Mouse (Mus musculus) E14TG2a.4 (cell line): ENCODE measurements around the gene Rps6ka4.

Experiments
- H3K27me3 ChIP-seq: 2 replicates; pipeline ENCODE4 v1.6.1; 2014; ENCODE audit warnings: low read length, control low read depth; ENCODE audit not compliant: insufficient read depth
- H3K36me3 ChIP-seq: 2 replicates; pipeline ENCODE4 v1.6.1; 2014; ENCODE audit warnings: low read length, control low read depth; ENCODE audit not compliant: insufficient read depth
- H3K4me1 ChIP-seq: replicated peaks from 2 replicates; pipeline ENCODE4 v1.6.1; 2014; ENCODE audit warnings: low read depth, low read length, control low read depth
- H3K4me3 ChIP-seq: replicated peaks from 2 replicates; pipeline ENCODE4 v1.5.1; 2014; ENCODE audit warnings: mild to moderate bottlenecking, low read length
- H3K9me3 ChIP-seq: 2 replicates; pipeline ENCODE4 v1.6.1; 2014; ENCODE audit warnings: low read length, control low read depth
- CTCF ChIP-seq: conservative IDR thresholded peaks from 2 replicates; pipeline ENCODE4 v1.5.1; 2014; ENCODE audit warnings: low read length
- NANOG ChIP-seq: IDR thresholded peaks from 2 replicates; pipeline ENCODE4 v1.6.1; 2014; ENCODE audit warnings: borderline replicate concordance, low read length, mixed read lengths
- POU5F1 ChIP-seq: IDR thresholded peaks from 2 replicates; pipeline ENCODE4 v1.6.1; 2014; ENCODE audit warnings: low read length, borderline replicate concordance

The Rps6ka4 gene

GRCm38 (mm10) chr19:6840475-6841291 is at the start of gene Rps6ka4:
TSS of gene Rps6ka4 (minus strand) at chr19:6840636.
- Histone ChIP-seq H3K27me3 (peaks cover 96% of the 10 kb centered on the region), H3K9me3 (no peaks in the 10 kb centered on the region), H3K36me3 (peaks cover 32% of the 10 kb centered on the region)

GRCm38 (mm10) chr19:6877965-6878364 is 37.5 kb upstream of the Rps6ka4 start:
- 0 out of 2 replicates have a peak, but pooled peaks cover 2% of the 10 kb centered on the region for H3K27me3 ChIP-seq
- no peaks in the 10 kb centered on the region for H3K9me3 ChIP-seq
- no peak overlapping the region for H3K4me3 ChIP-seq
- peaks cover 10% of the 10 kb centered on the region; the same call in 1 of the 2 replicates for H3K4me1 ChIP-seq
- H3K36me3 ChIP-seq, result no peaks in the 10 kb centered on the region
- no peak for TF ChIP-seq POU5F1
- TF ChIP-seq NANOG, result no peak
- no peak for TF ChIP-seq CTCF

More at GRCm38 (mm10) chr19:6840475-6841291, at the start of gene Rps6ka4:
- peak within 1 kb of the TSS; percentile 79 for H3K4me3 ChIP-seq
- TF ChIP-seq POU5F1 (no peak), CTCF (no peak), NANOG (no peak)
- peaks cover 28% of the 10 kb centered on the region for H3K4me1 ChIP-seq

DNA sequence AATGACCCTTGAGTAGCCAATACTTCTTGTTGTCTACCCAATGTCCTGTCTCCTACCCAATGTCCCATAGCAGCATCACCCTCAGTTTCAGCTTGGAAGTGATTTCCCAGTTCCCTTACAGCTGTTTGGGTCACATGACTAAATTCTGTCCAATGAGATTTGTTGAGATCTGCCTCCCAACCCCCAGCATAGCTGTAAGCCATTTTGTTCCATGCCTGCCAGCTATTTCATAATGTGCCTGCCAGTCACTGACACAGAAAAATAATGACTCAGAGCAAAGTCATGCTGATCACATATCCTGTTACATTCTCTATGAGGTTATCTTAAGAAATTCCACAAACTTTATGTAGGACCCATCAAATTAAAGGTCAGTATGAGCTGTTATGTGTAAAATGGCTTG is 36.4 kb upstream of the Rps6ka4 start:
- H3K4me3 ChIP-seq, result no peak overlapping the region
- H3K9me3 ChIP-seq, result no peaks in the 10 kb centered on the region
- no peak for TF ChIP-seq CTCF
- no peak for TF ChIP-seq POU5F1
- no peak for TF ChIP-seq NANOG
- 0 out of 2 replicates have a peak, but pooled peaks cover 2% of the 10 kb centered on the region for H3K27me3 ChIP-seq
- H3K4me1 ChIP-seq, result peaks cover 15% of the 10 kb centered on the region
- H3K36me3 ChIP-seq, result no peaks in the 10 kb centered on the region

DNA sequence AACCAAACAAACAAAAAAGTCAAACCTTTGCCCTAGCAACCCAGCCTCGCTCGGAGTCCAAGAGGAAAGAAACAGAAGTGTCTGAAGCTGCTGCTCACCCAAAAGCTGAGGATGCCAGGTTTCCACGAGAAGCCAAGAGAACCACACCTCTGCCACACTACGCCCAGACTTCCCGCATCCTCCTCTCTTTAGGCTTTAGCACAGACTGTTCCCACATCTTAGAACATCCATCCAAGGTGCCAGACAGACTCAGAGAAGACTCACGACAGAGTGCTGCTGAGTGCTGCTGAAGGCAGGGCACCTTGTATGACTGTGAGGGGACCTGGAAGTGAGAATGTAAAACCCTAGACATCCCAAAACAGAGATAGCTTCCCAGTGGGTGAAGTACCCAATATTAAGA is 35.4 kb upstream of the Rps6ka4 start:
- Histone ChIP-seq H3K27me3 (0 out of 2 replicates have a peak, but pooled peaks cover 2% of the 10 kb centered on the region), H3K9me3 (no peaks in the 10 kb centered on the region), H3K36me3 (no peaks in the 10 kb centered on the region), H3K4me1 (peaks cover 23% of the 10 kb centered on the region), H3K4me3 (no peak overlapping the region)
- TF ChIP-seq CTCF (no peak), POU5F1 (no peak), NANOG (no peak)

- Histone ChIP-seq H3K4me3 (no peak overlapping the region), H3K4me1 (peaks cover 27% of the 10 kb centered on the region), H3K27me3 (0 out of 2 replicates have a peak, but pooled peaks cover 2% of the 10 kb centered on the region), H3K9me3 (no peaks in the 10 kb centered on the region), H3K36me3 (no peaks in the 10 kb centered on the region)
- TF ChIP-seq NANOG (no peak), POU5F1 (no peak), CTCF (no peak)
Observed at GRCm38 (mm10) chr19:6874257-6874656, 33.8 kb upstream of the Rps6ka4 start.

DNA sequence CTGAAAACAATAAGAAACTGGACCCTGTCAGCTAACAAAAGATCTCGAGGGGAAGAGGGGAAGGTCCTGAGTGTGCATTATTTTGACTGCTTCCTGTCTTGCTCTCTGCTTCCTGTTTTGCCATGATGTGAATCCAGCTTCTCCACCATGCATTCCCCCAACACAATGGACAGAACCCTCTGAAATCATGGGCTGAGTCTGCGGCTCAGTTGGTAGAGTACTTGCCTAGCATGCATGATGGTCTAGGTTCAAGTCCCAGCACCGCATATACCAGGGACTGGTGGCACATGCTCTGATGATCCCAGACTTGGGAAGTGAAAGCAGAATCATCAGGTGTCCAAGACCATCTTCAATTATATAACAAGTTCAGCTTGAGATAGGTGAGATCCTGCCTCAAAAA is 32.3 kb upstream of the Rps6ka4 start:
- Histone ChIP-seq H3K4me1 (peaks cover 29% of the 10 kb centered on the region), H3K4me3 (no peak overlapping the region), H3K9me3 (no peaks in the 10 kb centered on the region), H3K36me3 (no peaks in the 10 kb centered on the region), H3K27me3 (no peaks in the 10 kb centered on the region)
- no peak for TF ChIP-seq POU5F1
- TF ChIP-seq CTCF, result no peak
- TF ChIP-seq NANOG, result no peak

DNA sequence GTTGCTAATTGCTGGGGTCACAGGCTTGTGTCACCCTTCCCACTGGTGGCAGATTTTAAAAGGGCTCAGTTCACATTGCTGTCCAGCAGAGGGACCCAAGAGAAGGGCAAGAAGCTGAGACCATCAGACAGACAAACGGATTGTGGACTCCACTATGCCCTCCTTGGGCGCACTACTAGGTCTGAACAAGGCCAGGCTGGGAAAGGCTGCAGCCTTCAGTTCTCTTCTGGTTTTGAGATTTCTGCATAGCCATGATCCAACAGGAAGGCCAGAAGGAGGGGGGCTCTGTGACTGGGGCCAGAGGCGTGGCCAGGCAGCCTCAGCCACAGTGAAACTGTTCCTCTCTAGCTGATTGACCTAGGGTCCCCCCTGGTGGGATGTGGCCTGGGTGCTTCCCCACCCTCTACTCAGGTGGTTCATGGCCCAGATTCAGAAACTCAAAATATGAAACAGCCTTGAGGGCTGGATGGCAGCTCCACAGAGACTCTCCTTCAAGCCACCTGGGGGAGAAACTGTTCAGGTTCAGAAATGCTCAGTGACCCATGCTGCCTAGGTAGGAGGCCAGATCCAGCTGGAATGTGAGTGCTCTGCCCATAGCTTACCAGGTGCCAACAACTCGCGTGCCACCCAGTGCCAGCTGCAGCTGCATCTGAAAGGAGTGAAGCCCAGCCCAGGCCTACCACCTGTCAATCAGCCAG is 31.3 kb upstream of the Rps6ka4 start:
- Histone ChIP-seq H3K36me3 (no peaks in the 10 kb centered on the region), H3K9me3 (no peaks in the 10 kb centered on the region), H3K4me3 (no peak overlapping the region), H3K27me3 (no peaks in the 10 kb centered on the region), H3K4me1 (peaks cover 29% of the 10 kb centered on the region)
- TF ChIP-seq CTCF (peak; percentile 45), NANOG (no peak)

GRCm38 (mm10) chr19:6869355-6869754 is 28.9 kb upstream of the Rps6ka4 start:
- peaks cover 37% of the 10 kb centered on the region for H3K4me1 ChIP-seq
- H3K27me3 ChIP-seq, result no peaks in the 10 kb centered on the region
- H3K36me3 ChIP-seq, result no peaks in the 10 kb centered on the region
- no peak overlapping the region for H3K4me3 ChIP-seq
- TF ChIP-seq POU5F1 (no peak), NANOG (no peak), CTCF (no peak)
- H3K9me3 ChIP-seq, result peaks cover 4% of the 10 kb centered on the region; the same call in 1 of the 2 replicates
